Mouse (Mus musculus) kidney, embryonic 14.5 days (tissue): ENCODE results near the gene Rbfox2. TPM values are rescaled to one million over a fixed set of nuclear protein-coding genes. Genes with fewer than 3 reads are reported as not detected.
A peak's percentile ranks its signal among the peaks of the same experiment; 100 is the strongest.

Source experiments
- ATAC-seq: fragments of 200-750 bp; cut with Nextera tagmentation; 2 replicates; pipeline ENCODE4 v1.8.0; 2017; ENCODE audit warnings: moderate number of reproducible peaks, mild to moderate bottlenecking, moderate TSS enrichment, moderate library complexity; ENCODE audit not compliant: low FRiP score, low TSS enrichment
- H3K27ac ChIP-seq: fragments of 300-500 bp; sonication (generic); 2 replicates; pipeline ENCODE4 v1.5.1; 2014; ENCODE audit warnings: low read depth, mild to moderate bottlenecking, low read length, moderate library complexity, mixed read lengths
- H3K27me3 ChIP-seq: fragments of 300-500 bp; sonication (generic); 2 replicates; pipeline ENCODE4 v1.6.1; 2014; ENCODE audit warnings: mild to moderate bottlenecking, low read length; ENCODE audit not compliant: control insufficient read depth, insufficient read depth
- H3K36me3 ChIP-seq: fragments of 300-500 bp; sonication (generic); 2 replicates; pipeline ENCODE4 v1.6.1; 2014; ENCODE audit warnings: low read length, mixed read lengths; ENCODE audit not compliant: control insufficient read depth, insufficient read depth
- H3K4me1 ChIP-seq: fragments of 300-500 bp; sonication (generic); 2 replicates; pipeline ENCODE4 v1.6.1; 2014; ENCODE audit warnings: low read length, mixed read lengths; ENCODE audit not compliant: control insufficient read depth, insufficient read depth
- H3K4me2 ChIP-seq: fragments of 300-500 bp; sonication (generic); replicated peaks from 2 replicates; pipeline ENCODE4 v1.6.1; 2014; ENCODE audit warnings: low read depth, mild to moderate bottlenecking, low read length
- H3K4me3 ChIP-seq: fragments of 300-500 bp; sonication (generic); 2 replicates; pipeline ENCODE4 v1.5.1; 2014; ENCODE audit warnings: mild to moderate bottlenecking, low read length
- H3K9ac ChIP-seq: fragments of 300-500 bp; sonication (generic); 2 replicates; pipeline ENCODE4 v1.6.1; 2014; ENCODE audit warnings: low read depth, mild to moderate bottlenecking, low read length, moderate library complexity
- H3K9me3 ChIP-seq: fragments of 300-500 bp; sonication (generic); 2 replicates; pipeline ENCODE4 v1.6.1; 2016; ENCODE audit warnings: low read length; ENCODE audit not compliant: control insufficient read depth
- WGBS: fragments of 180-500 bp; shearing (Covaris S2); extraction: QIAGEN DNeasy Blood & Tissue Kit; methylation state at CpG from one replicate; pipeline ENCODE4 v1.1.7; 2014; 5-methylcytosine and 5-hydroxymethylcytosine counted together
- polyA plus RNA-seq: library from polyadenylated mRNA; unstranded; fragments of >200 nt; fragmentation: Nextera tagmentation; extraction: Ambion mirVana; gene quantifications from 2 replicates; pipeline ENCODE4 v1.2.1, GENCODE M21; 2014

Rbfox2 gene
- polyA plus RNA-seq, 1 experiment from 2014 or later = 64.6 TPM

DNA sequence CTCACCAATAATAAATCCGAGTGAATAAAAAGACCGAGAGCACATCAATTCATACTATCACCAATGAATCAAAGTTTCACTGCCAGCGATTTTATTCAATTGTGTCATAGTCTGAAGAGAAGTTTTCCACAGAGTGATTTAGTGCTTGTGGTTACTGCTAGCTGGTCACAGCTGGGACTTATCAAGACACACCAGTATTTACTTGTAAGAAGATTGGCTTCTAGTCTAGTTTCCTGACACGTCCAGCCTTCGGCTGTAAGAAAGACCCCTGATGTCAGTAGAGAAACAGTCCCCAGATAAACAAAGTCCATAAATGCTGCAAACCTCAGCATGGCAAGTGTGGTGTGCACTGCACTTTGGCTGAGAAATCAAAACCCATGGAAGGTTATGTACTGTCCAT lies 145.4 kb downstream of the Rbfox2 start:
- WGBS = 36% methylated on average over 5 of the region's 5 CpGs
- peaks cover 23% of the 10 kb centered on the region for H3K4me1 ChIP-seq
- H3K27ac ChIP-seq = no peak overlapping the region
- H3K27me3 ChIP-seq = no peaks in the 10 kb centered on the region
- H3K36me3 ChIP-seq = no peaks in the 10 kb centered on the region
- ATAC-seq = peak; percentile 76
- H3K9me3 ChIP-seq = no peaks in the 10 kb centered on the region
- no peak overlapping the region for H3K4me2 ChIP-seq
- H3K4me3 ChIP-seq = no peak overlapping the region
- H3K9ac ChIP-seq = no peak overlapping the region

DNA sequence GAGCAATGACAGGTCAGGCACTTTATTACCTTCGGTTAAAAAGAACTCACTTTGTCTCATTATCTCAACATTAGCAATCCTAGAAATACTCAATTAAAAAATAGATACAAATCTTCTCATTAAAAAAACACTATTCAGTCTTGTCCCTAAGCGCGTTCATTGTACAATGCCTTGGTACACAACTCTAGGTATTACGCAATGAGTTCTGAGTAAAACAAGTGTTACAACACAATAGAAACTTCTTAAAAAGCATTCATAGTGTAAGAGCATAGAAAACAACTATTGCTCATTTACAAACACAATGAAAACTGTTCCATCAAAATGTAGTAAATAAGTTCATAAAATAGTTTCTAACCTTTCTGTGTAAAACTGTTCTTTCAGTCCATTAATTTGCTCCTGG lies 146.0 kb downstream of the Rbfox2 start:
- WGBS = 86% methylated on average over 4 of the region's 4 CpGs
- no peaks in the 10 kb centered on the region for H3K36me3 ChIP-seq
- ATAC-seq = no peak
- H3K9me3 ChIP-seq = no peaks in the 10 kb centered on the region
- H3K4me2 ChIP-seq = no peak overlapping the region
- H3K27me3 ChIP-seq = no peaks in the 10 kb centered on the region
- H3K4me1 ChIP-seq = peaks cover 24% of the 10 kb centered on the region
- H3K27ac ChIP-seq = no peak overlapping the region
- H3K4me3 ChIP-seq = no peak overlapping the region
- no peak overlapping the region for H3K9ac ChIP-seq

DNA sequence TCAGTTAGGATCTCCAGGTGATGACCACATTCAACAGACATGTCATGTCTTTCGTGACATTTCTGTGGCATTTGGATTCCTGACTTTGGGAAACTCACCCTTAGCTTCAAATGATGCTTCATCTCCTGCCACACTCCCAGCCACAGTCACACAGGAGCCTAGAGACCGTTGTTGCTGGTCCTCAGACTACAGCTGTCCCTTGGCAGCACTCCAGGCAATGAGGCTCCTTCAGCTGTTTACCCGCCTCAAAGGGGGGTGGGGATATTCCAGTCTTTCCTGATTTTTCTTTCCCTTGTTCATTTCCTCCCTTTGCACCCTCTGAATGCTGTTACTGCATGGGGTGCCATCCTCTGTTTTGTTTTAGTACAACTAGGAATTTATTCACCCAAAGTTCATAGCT lies 150.3 kb downstream of the Rbfox2 start:
- H3K9me3 ChIP-seq = no peaks in the 10 kb centered on the region
- no peaks in the 10 kb centered on the region for H3K36me3 ChIP-seq
- no peaks in the 10 kb centered on the region for H3K27me3 ChIP-seq
- no peak overlapping the region for H3K4me2 ChIP-seq
- no peak for ATAC-seq
- peaks cover 10% of the 10 kb centered on the region for H3K4me1 ChIP-seq
- no peak overlapping the region for H3K4me3 ChIP-seq
- 47% methylated on average over 3 of the region's 3 CpGs for WGBS
- no peak overlapping the region for H3K27ac ChIP-seq
- no peak overlapping the region for H3K9ac ChIP-seq

GRCm38 (mm10) chr15:77154248-77154785 lies 152.5 kb downstream of the Rbfox2 start:
- H3K4me1 ChIP-seq = peaks cover 15% of the 10 kb centered on the region
- no peak for ATAC-seq
- H3K36me3 ChIP-seq = no peaks in the 10 kb centered on the region
- H3K4me3 ChIP-seq = no peak overlapping the region
- no peak overlapping the region for H3K4me2 ChIP-seq
- no peaks in the 10 kb centered on the region for H3K27me3 ChIP-seq
- 58% methylated on average over 10 of the region's 10 CpGs for WGBS
- H3K9ac ChIP-seq = no peak overlapping the region
- no peak overlapping the region for H3K27ac ChIP-seq
- H3K9me3 ChIP-seq = no peaks in the 10 kb centered on the region

DNA sequence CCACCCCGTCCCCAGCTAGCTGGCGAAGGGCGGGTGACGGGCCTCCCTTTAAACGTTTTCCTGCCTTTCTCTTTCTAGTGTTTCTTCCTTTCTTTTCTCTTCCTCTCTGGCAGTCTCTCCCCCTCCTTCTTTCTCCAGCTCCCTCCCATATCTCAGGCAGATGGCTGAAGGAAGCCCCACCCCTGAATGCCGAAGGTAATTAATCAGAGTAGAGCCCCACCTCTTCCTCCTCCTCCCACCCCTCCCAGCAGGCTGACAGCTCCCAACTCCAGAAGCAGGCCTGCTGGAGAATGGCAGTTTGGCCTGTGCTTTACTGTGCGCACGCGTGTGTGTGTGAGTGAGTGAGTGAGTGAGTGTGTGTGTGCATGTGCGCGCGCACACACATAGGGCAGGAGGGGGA lies 153.2 kb downstream of the Rbfox2 start:
- Histone ChIP-seq H3K27ac (peak overlapping the region; percentile 90), H3K9me3 (no peaks in the 10 kb centered on the region), H3K4me1 (peaks cover 22% of the 10 kb centered on the region), H3K4me3 (peak overlapping the region; percentile 50), H3K36me3 (no peaks in the 10 kb centered on the region), H3K4me2 (peak overlapping the region; percentile 62), H3K27me3 (no peaks in the 10 kb centered on the region), H3K9ac (peak overlapping the region; percentile 65)
- WGBS = 2% methylated on average over 12 of the region's 12 CpGs
- ATAC-seq = peak; percentile 90

DNA sequence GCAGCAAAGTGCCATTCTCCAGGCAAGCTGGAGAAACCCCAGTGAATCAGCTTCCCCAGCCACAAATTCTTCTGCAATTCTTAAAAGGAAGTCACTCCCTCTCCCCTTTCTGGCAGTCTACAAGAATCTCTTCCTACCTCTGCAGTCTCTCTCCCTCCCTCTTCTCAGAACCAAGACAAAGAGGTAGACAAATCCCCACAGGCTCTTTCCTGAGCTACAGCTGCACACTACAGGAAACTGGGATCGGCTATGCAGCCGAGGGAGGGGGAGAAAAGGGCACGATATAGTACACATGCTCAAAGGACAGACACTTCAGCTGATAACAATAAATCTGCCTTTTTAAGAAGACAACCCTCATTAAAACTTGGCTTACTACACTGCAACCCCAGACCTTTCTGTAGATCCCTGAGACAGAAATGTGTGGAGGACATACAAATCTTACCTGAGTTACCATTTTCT lies 153.7 kb downstream of the Rbfox2 start:
- peak overlapping the region; percentile 65 for H3K9ac ChIP-seq
- no peaks in the 10 kb centered on the region for H3K9me3 ChIP-seq
- peak overlapping the region; percentile 50 for H3K4me3 ChIP-seq
- ATAC-seq = peak; percentile 79
- H3K4me2 ChIP-seq = peak overlapping the region; percentile 62
- H3K4me1 ChIP-seq = peaks cover 23% of the 10 kb centered on the region
- H3K36me3 ChIP-seq = no peaks in the 10 kb centered on the region
- H3K27ac ChIP-seq = peak overlapping the region; percentile 90
- H3K27me3 ChIP-seq = no peaks in the 10 kb centered on the region
- WGBS = 3% methylated on average over 3 of the region's 3 CpGs

DNA sequence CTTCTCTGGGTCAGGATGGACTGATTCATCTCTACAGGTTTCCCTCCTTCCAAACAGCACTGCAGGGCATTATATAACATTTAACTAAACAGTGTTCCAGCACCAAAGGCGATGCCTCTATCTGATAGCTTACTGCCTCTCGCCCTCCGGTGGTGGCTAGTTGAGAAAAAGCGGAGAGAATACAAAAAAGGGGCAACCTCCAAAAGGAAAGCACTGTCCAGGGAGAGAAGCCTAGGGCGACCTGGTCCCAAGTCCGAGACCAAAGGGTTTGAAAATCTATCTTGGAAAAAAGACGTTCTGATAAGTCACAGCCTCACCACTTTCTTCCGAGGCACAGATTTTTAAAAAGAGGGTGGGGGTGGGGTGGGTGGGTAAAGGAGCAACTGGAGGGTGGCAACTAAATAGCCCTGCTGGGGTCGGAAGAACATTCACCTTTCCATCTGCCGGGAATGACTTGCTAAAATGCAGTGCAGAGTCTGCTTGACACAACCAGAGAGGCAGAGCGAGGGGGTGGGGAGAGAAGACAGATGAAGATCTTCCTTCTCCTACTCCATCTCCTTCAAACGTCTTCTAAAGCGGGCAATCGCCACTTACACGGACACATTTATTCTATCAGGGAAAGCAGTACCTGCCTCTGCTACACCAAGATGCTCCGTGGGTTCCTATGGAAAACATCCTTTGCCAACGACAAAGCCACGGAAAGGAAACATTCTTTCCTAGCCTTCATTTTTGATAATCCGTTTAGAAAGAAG lies 154.3 kb downstream of the Rbfox2 start:
- WGBS = under 1% methylated on average over 19 of the region's 19 CpGs
- ATAC-seq = no peak
- Histone ChIP-seq H3K4me3 (peak overlapping the region; percentile 50), H3K4me1 (peaks cover 23% of the 10 kb centered on the region), H3K9me3 (no peaks in the 10 kb centered on the region), H3K27ac (peak overlapping the region; percentile 90), H3K27me3 (no peaks in the 10 kb centered on the region), H3K9ac (peak overlapping the region; percentile 65), H3K4me2 (peak overlapping the region; percentile 62), H3K36me3 (no peaks in the 10 kb centered on the region)

DNA sequence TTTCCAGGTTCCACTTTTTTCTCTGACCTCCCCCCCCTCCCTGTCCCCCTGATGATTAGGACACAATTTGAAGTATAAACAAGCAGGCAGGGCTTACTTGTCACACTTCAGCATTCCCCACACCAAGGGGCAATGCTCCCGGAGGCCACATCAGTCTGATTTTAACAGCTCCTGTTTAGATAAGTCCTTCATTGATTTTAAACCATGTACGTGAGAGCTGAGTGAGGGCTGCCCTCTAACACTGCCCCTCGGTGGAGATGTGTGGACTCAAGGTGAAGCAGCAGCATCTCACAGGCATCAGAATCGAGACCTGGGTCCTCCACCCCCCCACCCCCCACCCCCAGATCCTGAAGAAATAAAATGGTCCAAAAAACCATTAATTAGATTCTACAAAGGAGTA lies 155.0 kb downstream of the Rbfox2 start:
- H3K27me3 ChIP-seq = no peaks in the 10 kb centered on the region
- H3K36me3 ChIP-seq = no peaks in the 10 kb centered on the region
- H3K9me3 ChIP-seq = no peaks in the 10 kb centered on the region
- peak overlapping the region; percentile 62 for H3K4me2 ChIP-seq
- peak overlapping the region; percentile 90; the same call in 1 of the 2 replicates for H3K27ac ChIP-seq
- no peak for ATAC-seq
- peaks cover 23% of the 10 kb centered on the region for H3K4me1 ChIP-seq
- H3K4me3 ChIP-seq = peak overlapping the region; percentile 50
- 5% methylated on average over 4 of the region's 4 CpGs for WGBS
- H3K9ac ChIP-seq = peak overlapping the region; percentile 65

GRCm38 (mm10) chr15:77151178-77151577 lies 155.6 kb downstream of the Rbfox2 start:
- H3K4me1 ChIP-seq = peaks cover 19% of the 10 kb centered on the region
- H3K9ac ChIP-seq = peak overlapping the region; percentile 65; the same call in 1 of the 2 replicates
- 24% methylated on average over 8 of the region's 8 CpGs for WGBS

More at GRCm38 (mm10) chr15:77151178-77151577, 155.6 kb downstream of the Rbfox2 start:
- peak overlapping the region; percentile 48; the same call in 1 of the 2 replicates for H3K27ac ChIP-seq
- no peaks in the 10 kb centered on the region for H3K36me3 ChIP-seq
- H3K9me3 ChIP-seq = no peaks in the 10 kb centered on the region
- ATAC-seq = no peak
- H3K27me3 ChIP-seq = no peaks in the 10 kb centered on the region
- peak overlapping the region; percentile 62 for H3K4me2 ChIP-seq
- H3K4me3 ChIP-seq = peak overlapping the region; percentile 50
